Mouse (Mus musculus): Measurements from ENCODE around the gene Srgn.
A peak's percentile ranks its signal among the peaks of the same experiment; 100 is the strongest.
"Not testable (repeated sequence)": the region's sequence is repeated elsewhere in the genome, so short reads cannot be mapped to it uniquely, and the experiment has no call there.

Gene Srgn

GRCm38 (mm10) chr10:62481108-62481852, 46.0 kb downstream of the Srgn start:
- DNase-seq = peak; percentile 1

GRCm38 (mm10) chr10:62476980-62477379, 50.3 kb downstream of the Srgn start:
- no peak for DNase-seq

GRCm38 (mm10) chr10:62474944-62475343, 52.3 kb downstream of the Srgn start:
- DNase-seq = no peak

GRCm38 (mm10) chr10:62471105-62471504, 56.1 kb downstream of the Srgn start:
- no peak for DNase-seq

- no peak for DNase-seq
Measured at GRCm38 (mm10) chr10:62469736-62470135, 57.5 kb downstream of the Srgn start.

- DNase-seq = no peak
Measured at GRCm38 (mm10) chr10:62461321-62461720, 65.9 kb downstream of the Srgn start.

- not testable (repeated sequence) for DNase-seq
Measured at GRCm38 (mm10) chr10:62452001-62452400, 75.2 kb downstream of the Srgn start.

- DNase-seq = no peak
Measured at GRCm38 (mm10) chr10:62450280-62450640, 77.0 kb downstream of the Srgn start.

GRCm38 (mm10) chr10:62449364-62450279, 77.6 kb downstream of the Srgn start, which contains the start of the genes 4930507D05Rik and Supv3l1:
4930507D05Rik (plus strand) TSS chr10:62449489.
Supv3l1 (minus strand) TSS chr10:62449738.
- DNase-seq = peak; percentile 96

Data from kidney, postnatal 10 days (tissue).